Comparison of ENCODE assay signal across 32 mouse cellular contexts in the genomic region with DNA sequence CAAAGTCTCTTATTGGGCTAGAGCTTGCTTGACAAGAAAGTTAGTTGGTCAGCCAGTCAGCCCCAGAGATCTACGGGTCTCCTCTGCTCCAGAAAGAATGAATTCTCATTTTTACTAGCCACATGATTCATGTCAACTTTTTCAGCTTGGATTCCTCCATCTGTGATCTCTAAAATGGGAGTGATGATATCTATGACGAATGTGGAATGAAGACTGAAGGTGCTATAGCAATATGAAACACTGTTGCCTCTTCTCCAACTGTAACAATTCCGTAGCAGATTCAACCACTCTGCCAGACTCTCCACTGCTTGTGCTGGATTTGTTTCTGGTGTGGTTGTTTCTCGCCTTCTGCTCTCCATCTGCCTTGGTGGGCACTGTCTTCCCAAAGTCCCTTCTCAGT. TPM values are rescaled to one million over a fixed set of nuclear protein-coding genes. Genes with fewer than 3 reads are reported as not detected.
DNase-seq lines count a peak whose midpoint lies in the region; ATAC-seq and TF ChIP-seq lines count a peak whose summit lies in the region.
"Had no signal": no experiment of that assay in that cellular context is flagged by ENCODE, and none has a peak within 500 bp of the region (broad histone marks: within the 10 kb centered on the region; RNA-seq: fewer than 3 reads in every experiment).

No protein-coding gene starts in this region.

- no peak overlapping the region for H3K9ac ChIP-seq in neural tube, embryonic 15.5 days (replicated peaks)
- H3K9ac ChIP-seq: forebrain, embryonic 12.5 days; forebrain, embryonic 15.5 days; hindbrain, embryonic 14.5 days had no signal

- no peaks in the 10 kb centered on the region for H3K36me3 ChIP-seq in heart, embryonic 10.5 days
- no peaks in the 10 kb centered on the region for H3K36me3 ChIP-seq in myocyte (ENCODE audit: control insufficient read depth, insufficient read depth)
- H3K36me3 ChIP-seq in neural tube, embryonic 15.5 days = no peaks in the 10 kb centered on the region
- H3K36me3 ChIP-seq: forebrain, embryonic 12.5 days; forebrain, embryonic 15.5 days; hindbrain, embryonic 10.5 days had no signal

- H3K27ac ChIP-seq in heart, embryonic 10.5 days = no peak overlapping the region
- no peak overlapping the region for H3K27ac ChIP-seq in neural tube, embryonic 15.5 days (replicated peaks)
- H3K27ac ChIP-seq: forebrain, embryonic 12.5 days; forebrain, embryonic 15.5 days; gastrocnemius, adult 2 months; hindbrain, embryonic 10.5 days; hindbrain, embryonic 14.5 days; hindbrain, postnatal 0 days had no signal

- intact Hi-C loops in heart, postnatal 10 days (cut with DNase I) = loop anchor here (2.0 kb wide), 1 partner anchor 16 kb away; no protein-coding TSS in a partner anchor

- no peaks in the 10 kb centered on the region for H3K79me2 ChIP-seq in myocyte (ENCODE audit: control insufficient read depth, insufficient read depth)

- ATAC-seq in neural tube, embryonic 15.5 days (ENCODE audit: low FRiP score) = no peak
- ATAC-seq: forebrain, embryonic 15.5 days; hindbrain, postnatal 0 days; inflammation-experienced regulatory T-cells, adult 6 months; intestine, embryonic 16.5 days had no signal

- H3K4me3 ChIP-seq in heart, embryonic 10.5 days = no peak overlapping the region
- H3K4me3 ChIP-seq in myocyte = peak overlapping the region; percentile 3
- H3K4me3 ChIP-seq in neural tube, embryonic 15.5 days (replicated peaks) = no peak overlapping the region
- H3K4me3 ChIP-seq: forebrain, embryonic 12.5 days; forebrain, embryonic 15.5 days; gastrocnemius, adult 2 months; hindbrain, embryonic 10.5 days had no signal

- DNase-seq in heart, embryonic 10.5 days (ENCODE audit: low spot score) = peak; percentile 6
- DNase-seq in heart, postnatal 10 days = no peak
- peak; percentile 42 for DNase-seq in 3T3-L1 (ENCODE audit: low read depth, low spot score)
- peak; percentile 15 for DNase-seq in NIH3T3 (ENCODE audit: low read depth)
- no peak for DNase-seq in cerebellum, postnatal 36 days
- DNase-seq: cerebellum, adult 11 months; cerebellum, adult 8-10 months; cerebellum, postnatal 10 days; gastrocnemius, postnatal 14 days had no signal

- peak overlapping the region; percentile 51 for H3K4me2 ChIP-seq in myocyte (ENCODE audit: low read depth)
- H3K4me2 ChIP-seq in neural tube, embryonic 15.5 days = no peak overlapping the region
- H3K4me2 ChIP-seq: forebrain, embryonic 12.5 days; forebrain, embryonic 15.5 days; heart, embryonic 11.5 days; hindbrain, embryonic 14.5 days had no signal

- H3K9me3 ChIP-seq in heart, embryonic 10.5 days = no peaks in the 10 kb centered on the region
- H3K9me3 ChIP-seq in neural tube, embryonic 15.5 days (replicated peaks) = no peaks in the 10 kb centered on the region
- H3K9me3 ChIP-seq: forebrain, embryonic 12.5 days; forebrain, embryonic 15.5 days; hindbrain, embryonic 10.5 days had no signal

- WGBS in heart, embryonic 10.5 days = 80% methylated on average over 4 of the region's 4 CpGs
- 88% methylated on average over 4 of the region's 4 CpGs for WGBS in neural tube, embryonic 15.5 days

- no peak for TF ChIP-seq POLR2A in myocyte (IDR thresholded peaks at IDR 0.05; ENCODE audit: insufficient read length, low read depth)

- H3K27me3 ChIP-seq in heart, embryonic 10.5 days (ENCODE audit: insufficient read depth, poor library complexity, severe bottlenecking) = peaks cover 8% of the 10 kb centered on the region; the same call in 1 of the 2 replicates
- H3K27me3 ChIP-seq in myocyte (ENCODE audit: control insufficient read depth, insufficient read depth, insufficient read length) = no peaks in the 10 kb centered on the region
- H3K27me3 ChIP-seq in neural tube, embryonic 15.5 days (replicated peaks) = no peaks in the 10 kb centered on the region
- H3K27me3 ChIP-seq: forebrain, embryonic 15.5 days; Patski had no signal

- no peaks in the 10 kb centered on the region for H3K4me1 ChIP-seq in heart, embryonic 10.5 days
- H3K4me1 ChIP-seq in neural tube, embryonic 15.5 days = no peaks in the 10 kb centered on the region
- H3K4me1 ChIP-seq: forebrain, embryonic 12.5 days; forebrain, embryonic 15.5 days had no signal

- no peak overlapping the region for H3ac ChIP-seq in myocyte (ENCODE audit: control insufficient read depth, insufficient read length)

TF ChIP-seq in myocyte, 11 proteins besides CTCF, POLR2A, EP300 and RAD21:
- TF ChIP-seq USF1 (IDR thresholded peaks at IDR 0.05; ENCODE audit: low read depth) (no peak), E2F4 (IDR thresholded peaks at IDR 0.05; ENCODE audit: insufficient read depth) (no peak), MAX (IDR thresholded peaks at IDR 0.05; ENCODE audit: low read depth) (no peak)

RNA-seq across cellular contexts. Expression of gene Rnf39, which starts 11.6 kb away (rescaled TPM):
- polyA plus RNA-seq in heart, embryonic 10.5 days (2016; fragmentation: Nextera tagmentation; extraction: Ambion mirVana) = not detected in 2 replicates
- total RNA-seq in heart, postnatal 10 days (2021) = under 1 TPM; 0.22 to 0.43 TPM
- polyA plus RNA-seq in myocyte (2012; fragmentation: generic; extraction: Trizol) = 0.07 TPM
- polyA plus RNA-seq in neural tube, embryonic 15.5 days (2015; fragmentation: Nextera tagmentation; extraction: Ambion mirVana) = 1.9 and 2.0 TPM in 2 replicates
- total RNA-seq: gastrocnemius, postnatal 14 days had no signal
- polyA plus RNA-seq: inflammation-experienced regulatory T-cells, adult 6 months had no signal

RNA-seq across cellular contexts. Expression of gene Ppp1r11, which starts 20.4 kb away (rescaled TPM):
- 98.8 and 121 TPM in 2 replicates for polyA plus RNA-seq in heart, embryonic 10.5 days (2016; fragmentation: Nextera tagmentation; extraction: Ambion mirVana)
- total RNA-seq in heart, postnatal 10 days (2021) = 10 to 100 TPM; 58.9 to 73.2 TPM
- polyA plus RNA-seq in myocyte (2012; fragmentation: generic; extraction: Trizol) = 153 TPM
- polyA plus RNA-seq in neural tube, embryonic 15.5 days (2015; fragmentation: Nextera tagmentation; extraction: Ambion mirVana) = 155 and 168 TPM in 2 replicates

RNA-seq across cellular contexts. Expression of gene Znrd1, which starts 27.2 kb away (rescaled TPM):
- 45.2 and 55.4 TPM in 2 replicates for polyA plus RNA-seq in heart, embryonic 10.5 days (2016; fragmentation: Nextera tagmentation; extraction: Ambion mirVana)
- total RNA-seq in heart, postnatal 10 days (2021) = 10 to 100 TPM; 23.7 to 28.9 TPM
- 58.6 TPM for polyA plus RNA-seq in myocyte (2012; fragmentation: generic; extraction: Trizol)
- 59.2 and 62.9 TPM in 2 replicates for polyA plus RNA-seq in neural tube, embryonic 15.5 days (2015; fragmentation: Nextera tagmentation; extraction: Ambion mirVana)

RNA-seq across cellular contexts. Expression of gene Znrd1as, which starts 27.3 kb away (rescaled TPM):
- 7.7 and 10.3 TPM in 2 replicates for polyA plus RNA-seq in heart, embryonic 10.5 days (2016; fragmentation: Nextera tagmentation; extraction: Ambion mirVana)
- 1 to 10 TPM; 7.7 to 8.4 TPM for total RNA-seq in heart, postnatal 10 days (2021)
- 6.1 TPM for polyA plus RNA-seq in myocyte (2012; fragmentation: generic; extraction: Trizol)
- polyA plus RNA-seq in neural tube, embryonic 15.5 days (2015; fragmentation: Nextera tagmentation; extraction: Ambion mirVana) = 5.5 and 5.8 TPM in 2 replicates

RNA-seq across cellular contexts. Expression of gene Trim31, which starts 33.2 kb away (rescaled TPM):
- polyA plus RNA-seq in heart, embryonic 10.5 days (2016; fragmentation: Nextera tagmentation; extraction: Ambion mirVana) = not detected in 2 replicates
- not detected for total RNA-seq in heart, postnatal 10 days (2021)
- polyA plus RNA-seq in myocyte (2012; fragmentation: generic; extraction: Trizol) = not detected
- polyA plus RNA-seq in neural tube, embryonic 15.5 days (2015; fragmentation: Nextera tagmentation; extraction: Ambion mirVana) = 2.2 TPM in 1 of 2 replicates, not detected in the other
- total RNA-seq: adrenal gland, adult 18-20 months; adrenal gland, postnatal 10 days; adrenal gland, postnatal 36 days; ES-E14; gastrocnemius, adult 2 months; gastrocnemius, postnatal 14 days; gastrocnemius, postnatal 4 days; heart, adult 18-20 months; heart, postnatal 36 days; hindbrain, postnatal 0 days had no signal
- polyA plus RNA-seq: embryonic facial prominence, embryonic 11.5 days; embryonic facial prominence, embryonic 14.5 days; forebrain, embryonic 12.5 days; forebrain, embryonic 15.5 days; heart, embryonic 11.5 days; heart, embryonic 14.5 days; heart, postnatal 0 days; hindbrain, embryonic 10.5 days; hindbrain, embryonic 14.5 days; hindbrain, postnatal 0 days; inflammation-experienced regulatory T-cells, adult 6 months; Patski had no signal

Comparison
In these comparisons a context has a peak if more than half of its experiments do, and no peak if none do; other contexts are left out.
1. DNase-seq: peak in heart, embryonic 10.5 days (single experiment), 3T3-L1 (single experiment) and NIH3T3 (single experiment); none in heart, postnatal 10 days (0 of 2) and cerebellum, postnatal 36 days (0 of 2).